Mouse (Mus musculus): ENCODE results near the gene Zbtb8b. TPM values are rescaled to one million over a fixed set of nuclear protein-coding genes. Genes with fewer than 3 reads are reported as not detected.
A peak's percentile ranks its signal among the peaks of the same experiment; 100 is the strongest.

The Zbtb8b gene
- polyA plus RNA-seq (2012; rRNA removed), result 0.20 and 0.36 TPM in 2 replicates

DNA sequence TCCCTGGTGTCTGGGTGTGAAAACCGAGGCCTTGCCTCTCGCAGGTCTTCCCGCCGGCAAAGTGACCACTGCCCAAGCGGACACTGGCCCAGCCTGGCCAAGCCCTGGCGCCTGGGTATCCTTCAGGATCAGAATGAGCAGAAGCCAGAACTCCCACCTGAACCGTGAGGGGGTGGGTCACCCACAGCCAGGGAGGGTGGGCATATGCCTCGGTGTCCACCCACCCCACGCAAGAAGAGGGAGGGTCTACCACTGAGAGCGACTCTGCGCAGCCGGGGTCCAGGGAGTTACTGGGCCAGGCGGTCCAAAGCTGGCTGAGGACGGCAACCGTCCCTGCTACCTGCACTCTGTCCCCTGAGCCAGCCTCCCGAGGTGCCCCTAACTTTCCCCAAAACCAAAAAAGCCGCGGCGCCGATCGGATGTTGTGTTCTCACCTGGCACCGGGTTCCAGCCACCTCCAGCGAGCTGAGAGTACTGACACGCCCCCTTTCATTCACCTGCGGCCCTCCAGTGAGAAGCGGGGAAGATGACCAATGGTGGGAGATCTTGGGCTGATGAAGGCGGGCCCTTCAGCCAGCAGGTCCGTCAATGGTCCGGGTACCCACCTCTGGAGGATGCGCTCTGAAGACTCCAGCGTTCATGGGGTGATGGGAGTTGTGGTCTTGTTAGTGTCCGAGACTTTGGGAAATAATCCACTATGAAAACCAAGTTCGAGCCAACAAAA, at the start of gene Zbtb8b:
TSS of gene Zbtb8b (minus strand) at position 514 of the 724 bp plus-strand sequence.
- no peak for DNase-seq
- H3K27ac ChIP-seq (ENCODE audit: control insufficient read depth, insufficient read depth, low read length), result no peak within 1 kb of the TSS
- H3K36me3 ChIP-seq (ENCODE audit: control insufficient read depth, insufficient read depth, low read length), result no peaks in the 10 kb centered on the region
- 0 out of 2 replicates have a peak within 1 kb of the TSS, but pooled peaks have one; percentile 6 for H3K4me3 ChIP-seq (ENCODE audit: control insufficient read depth, insufficient read depth, low read length)
- 13% methylated on average over 33 of the region's 33 CpGs for WGBS
- no peaks in the 10 kb centered on the region; the same call in 1 of the 2 replicates for H3K27me3 ChIP-seq (ENCODE audit: control insufficient read depth, insufficient read depth, low read length)
- H3K4me1 ChIP-seq (replicated peaks; ENCODE audit: control insufficient read depth, insufficient read depth, low read length), result peaks cover 16% of the 10 kb centered on the region
- TF ChIP-seq CTCF (IDR thresholded peaks at IDR 0.05; ENCODE audit: borderline replicate concordance, control insufficient read depth, extremely low read depth, insufficient read depth, low read length, poor library complexity), result no peak
- no peak for TF ChIP-seq POLR2A (IDR thresholded peaks at IDR 0.05; ENCODE audit: control insufficient read depth, extremely low read depth, insufficient read depth, low read length, poor library complexity)

DNA sequence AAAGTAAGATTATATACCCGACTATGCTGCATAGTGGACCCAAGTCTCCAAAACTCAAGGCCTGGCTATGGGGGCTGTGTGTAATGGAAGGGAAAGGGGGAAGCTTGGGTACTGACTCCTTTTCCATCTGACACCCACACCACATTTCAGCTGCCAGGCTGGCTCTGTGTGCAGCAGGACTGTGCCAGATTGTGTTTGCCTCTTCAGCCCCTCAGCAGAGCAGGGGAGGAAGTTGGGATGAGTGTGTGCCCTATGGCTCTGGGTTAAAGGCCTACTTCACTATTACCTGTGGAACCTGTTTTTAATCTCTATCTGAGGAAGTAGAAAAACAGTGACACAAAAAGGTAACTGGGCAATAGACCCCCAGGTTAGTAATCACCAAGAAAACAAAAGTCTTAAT, 40.4 kb upstream of the Zbtb8b start:
- 93% methylated on average over 1 of the region's 1 CpGs for WGBS
- no peak for DNase-seq
- H3K27ac ChIP-seq (ENCODE audit: control insufficient read depth, insufficient read depth, low read length), result no peak overlapping the region
- H3K4me3 ChIP-seq (ENCODE audit: control insufficient read depth, insufficient read depth, low read length), result no peak overlapping the region
- no peaks in the 10 kb centered on the region for H3K27me3 ChIP-seq (ENCODE audit: control insufficient read depth, insufficient read depth, low read length)
- H3K4me1 ChIP-seq (replicated peaks; ENCODE audit: control insufficient read depth, insufficient read depth, low read length), result no peaks in the 10 kb centered on the region
- TF ChIP-seq POLR2A (IDR thresholded peaks at IDR 0.05; ENCODE audit: control insufficient read depth, extremely low read depth, insufficient read depth, low read length, poor library complexity) (no peak), CTCF (IDR thresholded peaks at IDR 0.05; ENCODE audit: borderline replicate concordance, control insufficient read depth, extremely low read depth, insufficient read depth, low read length, poor library complexity) (no peak)
- peaks cover 31% of the 10 kb centered on the region for H3K36me3 ChIP-seq (ENCODE audit: control insufficient read depth, insufficient read depth, low read length)

DNA sequence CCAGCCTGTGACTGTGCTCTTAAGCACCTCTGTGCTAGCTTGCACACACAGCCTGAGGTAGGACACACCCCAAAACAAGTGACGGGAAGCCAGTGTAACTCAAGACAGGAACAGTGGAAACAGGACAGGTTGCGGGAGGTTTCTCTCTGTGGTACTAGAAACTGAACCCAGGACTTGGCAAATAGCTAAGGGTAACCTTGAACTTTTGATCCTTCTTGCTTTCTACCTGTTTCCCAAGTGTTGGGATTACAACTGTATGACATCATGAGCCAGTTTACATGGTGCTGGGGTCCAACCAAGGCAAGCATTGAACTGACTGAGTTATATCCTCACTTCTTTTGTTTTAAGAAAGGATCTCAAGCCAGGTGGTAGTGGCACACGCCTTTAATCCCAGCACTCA, 39.2 kb upstream of the Zbtb8b start:
- 94% methylated on average over 3 of the region's 3 CpGs for WGBS
- Histone ChIP-seq H3K4me1 (replicated peaks; ENCODE audit: control insufficient read depth, insufficient read depth, low read length) (no peaks in the 10 kb centered on the region), H3K36me3 (ENCODE audit: control insufficient read depth, insufficient read depth, low read length) (peaks cover 28% of the 10 kb centered on the region), H3K4me3 (ENCODE audit: control insufficient read depth, insufficient read depth, low read length) (no peak overlapping the region), H3K27ac (ENCODE audit: control insufficient read depth, insufficient read depth, low read length) (no peak overlapping the region), H3K27me3 (ENCODE audit: control insufficient read depth, insufficient read depth, low read length) (no peaks in the 10 kb centered on the region)
- no peak for DNase-seq
- TF ChIP-seq CTCF (IDR thresholded peaks at IDR 0.05; ENCODE audit: borderline replicate concordance, control insufficient read depth, extremely low read depth, insufficient read depth, low read length, poor library complexity) (no peak), POLR2A (IDR thresholded peaks at IDR 0.05; ENCODE audit: control insufficient read depth, extremely low read depth, insufficient read depth, low read length, poor library complexity) (no peak)

DNA sequence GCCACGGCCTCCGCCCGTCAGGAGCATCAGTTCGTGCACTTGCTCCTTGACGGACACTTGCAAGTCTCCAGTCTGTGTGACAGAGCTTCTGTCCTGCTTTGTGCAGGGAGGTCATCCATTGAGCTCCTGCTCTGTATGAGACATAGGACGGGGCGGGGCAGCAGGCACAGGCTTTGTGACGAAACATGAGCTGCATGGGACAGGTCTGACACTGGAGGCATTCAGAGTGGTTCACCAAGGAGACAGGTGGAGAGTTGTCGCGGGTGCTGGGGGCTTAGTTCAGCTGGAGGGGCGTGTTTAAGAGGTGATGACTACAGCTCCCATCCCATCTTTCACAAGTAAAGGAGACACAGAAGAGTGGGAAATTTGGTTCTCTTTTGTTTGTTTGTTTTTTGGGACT, 35.4 kb upstream of the Zbtb8b start:
- 96% methylated on average over 11 of the region's 11 CpGs for WGBS
- no peak for TF ChIP-seq CTCF (IDR thresholded peaks at IDR 0.05; ENCODE audit: borderline replicate concordance, control insufficient read depth, extremely low read depth, insufficient read depth, low read length, poor library complexity)
- no peak for TF ChIP-seq POLR2A (IDR thresholded peaks at IDR 0.05; ENCODE audit: control insufficient read depth, extremely low read depth, insufficient read depth, low read length, poor library complexity)
- H3K36me3 ChIP-seq (ENCODE audit: control insufficient read depth, insufficient read depth, low read length), result peaks cover 47% of the 10 kb centered on the region

DNA sequence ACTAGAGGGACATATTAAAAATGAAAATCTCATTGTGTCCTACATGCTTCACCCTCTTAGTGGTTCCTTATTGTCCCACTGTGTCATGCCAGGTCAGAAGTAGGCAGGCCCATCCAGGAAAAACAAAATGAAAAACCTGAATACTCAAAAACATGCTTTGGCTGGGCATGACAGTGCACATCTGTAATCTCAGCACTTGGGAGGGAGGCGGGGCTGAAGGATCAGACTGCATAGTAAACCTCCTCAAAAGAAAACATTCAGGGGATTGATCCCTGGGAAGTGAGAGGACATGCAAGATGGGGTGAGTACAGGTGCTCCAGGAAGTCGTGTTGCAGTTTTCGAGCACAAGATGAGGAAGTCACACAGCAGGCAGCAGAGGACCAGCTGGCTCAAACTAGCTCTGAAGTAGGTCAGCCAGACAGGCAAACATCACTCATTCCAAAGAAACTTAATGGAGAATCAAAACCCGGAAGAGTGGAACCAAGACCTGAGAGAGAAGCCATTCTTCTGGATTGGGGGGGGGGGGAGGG, 23.7 kb upstream of the Zbtb8b start:
- TF ChIP-seq POLR2A (IDR thresholded peaks at IDR 0.05; ENCODE audit: control insufficient read depth, extremely low read depth, insufficient read depth, low read length, poor library complexity), result no peak
- TF ChIP-seq CTCF (IDR thresholded peaks at IDR 0.05; ENCODE audit: borderline replicate concordance, control insufficient read depth, extremely low read depth, insufficient read depth, low read length, poor library complexity), result no peak
- 73% methylated on average over 4 of the region's 4 CpGs for WGBS
- peaks cover 9% of the 10 kb centered on the region for H3K4me1 ChIP-seq (replicated peaks; ENCODE audit: control insufficient read depth, insufficient read depth, low read length)
- H3K36me3 ChIP-seq (ENCODE audit: control insufficient read depth, insufficient read depth, low read length), result peaks cover 38% of the 10 kb centered on the region
- no peaks in the 10 kb centered on the region for H3K27me3 ChIP-seq (ENCODE audit: control insufficient read depth, insufficient read depth, low read length)
- no peak for DNase-seq
- no peak overlapping the region for H3K27ac ChIP-seq (ENCODE audit: control insufficient read depth, insufficient read depth, low read length)
- no peak overlapping the region for H3K4me3 ChIP-seq (ENCODE audit: control insufficient read depth, insufficient read depth, low read length)

More for the DNA sequence above, 35.4 kb upstream of the Zbtb8b start:
- Histone ChIP-seq H3K27me3 (ENCODE audit: control insufficient read depth, insufficient read depth, low read length) (no peaks in the 10 kb centered on the region), H3K27ac (ENCODE audit: control insufficient read depth, insufficient read depth, low read length) (no peak overlapping the region), H3K4me1 (replicated peaks; ENCODE audit: control insufficient read depth, insufficient read depth, low read length) (no peaks in the 10 kb centered on the region), H3K4me3 (ENCODE audit: control insufficient read depth, insufficient read depth, low read length) (no peak overlapping the region)
- DNase-seq, result no peak

DNA sequence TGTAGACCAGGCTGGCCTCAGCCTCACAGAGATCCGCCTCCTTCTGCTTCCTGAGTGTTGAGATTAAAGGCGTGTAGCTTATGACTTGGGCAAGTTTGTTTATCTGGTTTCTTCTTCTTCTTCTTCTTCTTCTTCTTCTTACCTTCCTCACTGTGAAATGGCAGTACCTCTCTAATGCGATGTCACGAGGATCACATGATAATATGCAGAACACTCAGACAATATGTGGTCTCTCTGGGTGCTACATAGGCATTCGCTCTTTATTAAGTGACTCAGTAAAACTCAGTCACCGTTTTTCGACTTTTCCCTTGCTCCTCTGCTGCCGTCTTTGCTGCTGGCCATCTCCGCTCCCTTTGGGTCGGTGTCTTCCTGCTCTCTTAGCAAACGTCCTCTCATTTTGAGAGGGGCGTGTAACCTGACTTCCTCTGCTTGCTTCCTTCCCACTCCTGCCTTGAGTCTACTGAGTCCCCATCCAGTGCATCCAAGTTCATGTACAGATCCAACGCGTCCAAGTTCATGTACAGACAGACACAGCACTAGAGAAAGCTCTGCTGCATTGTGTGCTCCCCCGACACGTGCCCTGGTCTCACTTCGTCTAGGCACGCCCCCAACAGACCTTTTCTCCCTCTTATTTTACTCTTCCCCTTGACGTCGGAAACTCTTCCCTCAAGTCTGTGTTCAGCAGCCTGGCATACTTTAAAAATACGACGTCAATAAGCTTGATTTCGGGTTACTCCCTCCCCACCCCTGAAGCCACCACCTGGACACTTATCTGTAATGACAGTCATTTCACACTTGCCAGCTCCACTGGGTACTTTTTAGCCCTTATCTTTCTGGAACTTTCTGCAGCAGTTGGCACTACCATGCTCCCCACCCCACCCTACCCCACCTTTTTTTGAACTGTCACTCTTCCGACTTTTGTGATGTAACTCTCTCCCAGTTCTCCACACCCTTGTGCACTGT, 22.7 kb upstream of the Zbtb8b start:
- H3K4me1 ChIP-seq (replicated peaks; ENCODE audit: control insufficient read depth, insufficient read depth, low read length), result peaks cover 9% of the 10 kb centered on the region
- H3K36me3 ChIP-seq (ENCODE audit: control insufficient read depth, insufficient read depth, low read length), result peaks cover 29% of the 10 kb centered on the region
- no peak overlapping the region for H3K27ac ChIP-seq (ENCODE audit: control insufficient read depth, insufficient read depth, low read length)
- no peak for TF ChIP-seq CTCF (IDR thresholded peaks at IDR 0.05; ENCODE audit: borderline replicate concordance, control insufficient read depth, extremely low read depth, insufficient read depth, low read length, poor library complexity)
- no peak for TF ChIP-seq POLR2A (IDR thresholded peaks at IDR 0.05; ENCODE audit: control insufficient read depth, extremely low read depth, insufficient read depth, low read length, poor library complexity)
- no peaks in the 10 kb centered on the region for H3K27me3 ChIP-seq (ENCODE audit: control insufficient read depth, insufficient read depth, low read length)
- WGBS, result 93% methylated on average over 24 of the region's 24 CpGs
- H3K4me3 ChIP-seq (ENCODE audit: control insufficient read depth, insufficient read depth, low read length), result no peak overlapping the region
- no peak for DNase-seq
